ENCODE assay signal across 10 mouse cellular contexts in genomic region chr4:62133706-62134105, GRCm38 (mm10). TPM values are rescaled to one million over a fixed set of nuclear protein-coding genes. Genes with fewer than 3 reads are reported as not detected.
A peak's percentile ranks its signal among the peaks of the same experiment; 100 is the strongest.
DNase-seq lines count a peak whose midpoint lies in the region; ATAC-seq and TF ChIP-seq lines count a peak whose summit lies in the region.
"Had no signal": no experiment of that assay in that cellular context is flagged by ENCODE, and none has a peak within 500 bp of the region (broad histone marks: within the 10 kb centered on the region; RNA-seq: fewer than 3 reads in every experiment).

No protein-coding gene starts in this region.

- no peaks in the 10 kb centered on the region for H3K27me3 ChIP-seq in heart, adult 2 months (ENCODE audit: control insufficient read depth, insufficient read depth, low read length)
- no peaks in the 10 kb centered on the region for H3K27me3 ChIP-seq in heart, embryonic 11.5 days (ENCODE audit: control insufficient read depth, insufficient read depth, low read length)
- H3K27me3 ChIP-seq: heart, embryonic 13.5 days; stomach, embryonic 15.5 days had no signal

- H3K9me3 ChIP-seq in heart, embryonic 11.5 days (replicated peaks; ENCODE audit: control insufficient read depth, low read length), result peaks cover 11% of the 10 kb centered on the region
- H3K9me3 ChIP-seq: stomach, embryonic 15.5 days had no signal

- no peak overlapping the region for H3K4me2 ChIP-seq in heart, embryonic 11.5 days
- H3K4me2 ChIP-seq: heart, embryonic 13.5 days; stomach, embryonic 15.5 days had no signal

- no peak overlapping the region for H3K9ac ChIP-seq in heart, adult 2 months (ENCODE audit: low read depth, low read length)
- H3K9ac ChIP-seq in heart, embryonic 11.5 days (ENCODE audit: low read depth, low read length), result no peak overlapping the region
- H3K9ac ChIP-seq: heart, embryonic 13.5 days; stomach, embryonic 15.5 days had no signal

- DNase-seq in heart, adult 2 months, result peak; percentile 14 to 54
- DNase-seq in 416B (ENCODE audit: low read depth), result peak; percentile 62
- DNase-seq in adrenal gland, adult 18-20 months (ENCODE audit: low spot score in 2 of 2), result peak; percentile 58 to 72
- peak; percentile 1 for DNase-seq in fibroblast of lung, adult 2 months (ENCODE audit: low read depth)
- DNase-seq in layer of hippocampus, postnatal 36 days, result peak; percentile 26 to 38
- peak; percentile 3 for DNase-seq in yolk sac, embryonic 10.5 days (ENCODE audit: low spot score)

- TF ChIP-seq POLR2A in heart, adult 2 months (IDR thresholded peaks at IDR 0.05; ENCODE audit: insufficient read depth, low read depth, low read length), result no peak

- H3K79me2 ChIP-seq in heart, adult 2 months (replicated peaks; ENCODE audit: control insufficient read depth, insufficient read depth, low read length), result no peaks in the 10 kb centered on the region

- intact Hi-C loops in heart, adult 2 months (cut with DNase I), result loop anchor here (5.0 kb wide), 1 partner anchor 94 kb away; no protein-coding TSS in a partner anchor

- TF ChIP-seq EP300 in heart, adult 2 months (IDR thresholded peaks at IDR 0.05; ENCODE audit: insufficient read depth, low read depth, low read length), result no peak

- H3K4me1 ChIP-seq in heart, adult 2 months (ENCODE audit: control insufficient read depth, insufficient read depth, low read length), result no peaks in the 10 kb centered on the region
- no peaks in the 10 kb centered on the region for H3K4me1 ChIP-seq in heart, embryonic 11.5 days (ENCODE audit: control insufficient read depth, insufficient read depth, low read length)
- H3K4me1 ChIP-seq: heart, embryonic 13.5 days; stomach, embryonic 15.5 days had no signal

- no peaks in the 10 kb centered on the region for H3K36me3 ChIP-seq in heart, adult 2 months (ENCODE audit: control insufficient read depth, insufficient read depth, low read length)
- H3K36me3 ChIP-seq in heart, embryonic 11.5 days (ENCODE audit: control insufficient read depth, insufficient read depth, low read length), result no peaks in the 10 kb centered on the region
- H3K36me3 ChIP-seq: heart, embryonic 13.5 days; stomach, embryonic 15.5 days had no signal

- no peak overlapping the region for H3K27ac ChIP-seq in heart, adult 2 months
- no peak overlapping the region for H3K27ac ChIP-seq in heart, embryonic 11.5 days (ENCODE audit: low read depth, low read length)
- H3K27ac ChIP-seq: heart, embryonic 13.5 days; stomach, embryonic 15.5 days had no signal

- WGBS in heart, adult 2 months, result 48% methylated on average over 7 of the region's 7 CpGs
- 65% methylated on average over 7 of the region's 7 CpGs for WGBS in heart, embryonic 11.5 days (ENCODE audit: insufficient replicate concordance)

- no peak overlapping the region for H3K4me3 ChIP-seq in heart, adult 2 months
- H3K4me3 ChIP-seq in heart, embryonic 11.5 days (ENCODE audit: low read depth, low read length), result no peak overlapping the region
- H3K4me3 ChIP-seq: heart, embryonic 13.5 days; stomach, embryonic 15.5 days had no signal

- no peak for ATAC-seq in heart, embryonic 11.5 days (replicated peaks; ENCODE audit: insufficient number of reproducible peaks, low FRiP score, low TSS enrichment)
- no peak for ATAC-seq in erythroblast, adult 5-6 weeks (replicated peaks; ENCODE audit: low FRiP score, poor library complexity, severe bottlenecking)

- TF ChIP-seq CTCF in heart, adult 2 months (IDR thresholded peaks at IDR 0.05), result peak; percentile 66

RNA-seq across cellular contexts. Expression of gene Mup21, which starts 17.0 kb away (rescaled TPM):
- total RNA-seq in heart, adult 2 months (2021), result not detected
- not detected in 2 replicates for polyA plus RNA-seq in heart, adult 2 months (2012; rRNA removed)
- polyA plus RNA-seq in heart, embryonic 11.5 days (2014; fragmentation: Nextera tagmentation; extraction: Ambion mirVana), result not detected in 2 replicates
- not detected for total RNA-seq in adrenal gland, adult 18-20 months (2021)
- not detected for total RNA-seq in layer of hippocampus, postnatal 36 days (2021)
- total RNA-seq in erythroblast, adult 5-6 weeks (2015; ENCODE audit: low replicate concordance), result not detected in 2 replicates
- not detected in 2 replicates for total RNA-seq in erythroblast, adult 5-6 weeks (2017; ENCODE audit: low replicate concordance)
- polyA plus RNA-seq: heart, embryonic 13.5 days; stomach, embryonic 15.5 days had no signal

RNA-seq across cellular contexts. Expression of gene Mup3, which starts 46.6 kb away (rescaled TPM):
- total RNA-seq in heart, adult 2 months (2021), result not detected
- 0.50 TPM in 1 of 2 replicates, not detected in the other for polyA plus RNA-seq in heart, adult 2 months (2012; rRNA removed)
- polyA plus RNA-seq in heart, embryonic 11.5 days (2014; fragmentation: Nextera tagmentation; extraction: Ambion mirVana), result not detected in 2 replicates
- total RNA-seq in adrenal gland, adult 18-20 months (2021), result 1 to 10 TPM; 1.5 to 1.8 TPM
- total RNA-seq in layer of hippocampus, postnatal 36 days (2021), result not detected
- not detected in 2 replicates for total RNA-seq in erythroblast, adult 5-6 weeks (2015; ENCODE audit: low replicate concordance)
- total RNA-seq in erythroblast, adult 5-6 weeks (2017; ENCODE audit: low replicate concordance), result not detected in 2 replicates
- polyA plus RNA-seq: heart, embryonic 13.5 days; stomach, embryonic 15.5 days had no signal

Comparison
In these comparisons a context has a peak if more than half of its experiments do, and no peak if none do; other contexts are left out.
1. DNase-seq: peak in every context shown above with its lines; median percentile 65 in adrenal gland, adult 18-20 months; 62 in 416B; 34 in heart, adult 2 months; 32 in layer of hippocampus, postnatal 36 days; 3 in yolk sac, embryonic 10.5 days; 1 in fibroblast of lung, adult 2 months.